In the genomic region with DNA sequence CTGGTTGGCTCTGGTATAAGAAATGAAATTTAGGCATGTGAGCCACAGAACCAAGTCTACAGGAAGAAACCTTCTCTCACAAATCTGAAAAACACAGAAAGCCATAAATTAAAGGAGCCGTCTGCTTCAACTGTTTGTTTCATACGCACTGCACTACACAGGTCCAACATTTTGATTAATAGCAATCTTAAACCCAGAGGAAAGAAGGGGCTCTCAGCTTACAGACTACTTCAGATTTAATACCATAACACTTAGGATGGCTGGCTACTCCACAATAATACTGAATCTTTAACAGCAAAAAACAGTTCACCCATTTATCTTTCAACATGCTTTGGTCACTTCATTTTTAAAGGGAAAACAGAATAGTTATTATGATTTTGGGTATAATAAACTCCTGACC, we compare ENCODE assay signal across 15 mouse cellular contexts.
"Had no signal": no experiment of that assay in that cellular context is flagged by ENCODE, and none has a peak within 500 bp of the region (broad histone marks: within the 10 kb centered on the region; RNA-seq: fewer than 3 reads in every experiment).

No protein-coding gene starts in this region.

- H3K4me2 ChIP-seq: liver, embryonic 13.5 days; lung, embryonic 15.5 days; midbrain, embryonic 12.5 days had no signal

- H3K27me3 ChIP-seq: liver, embryonic 13.5 days; lung, embryonic 15.5 days; megakaryocyte, embryonic 14.5 days; midbrain, embryonic 12.5 days had no signal

- H3K4me1 ChIP-seq: megakaryocyte, embryonic 14.5 days; midbrain, embryonic 12.5 days had no signal

- DNase-seq: kidney, adult 18-20 months; kidney, postnatal 4 days; left cerebral cortex, postnatal 4 days; liver; liver, embryonic 13.5 days; liver, postnatal 0 days; lung, postnatal 14 days; right cerebral cortex, postnatal 14 days; thymus, postnatal 4 days had no signal

- H3K9me3 ChIP-seq: liver, embryonic 13.5 days; lung, embryonic 15.5 days; megakaryocyte, embryonic 14.5 days; midbrain, embryonic 12.5 days had no signal

- H3K4me3 ChIP-seq: layer of hippocampus, adult 2 months; liver, embryonic 13.5 days; lung, embryonic 15.5 days; megakaryocyte, embryonic 14.5 days; midbrain, embryonic 12.5 days had no signal

- ATAC-seq: inflammation-experienced regulatory T-cells, adult 6 months; liver, postnatal 0 days had no signal

- H3K27ac ChIP-seq: layer of hippocampus, adult 2 months; liver, embryonic 13.5 days; lung, embryonic 15.5 days; macrophage; midbrain, embryonic 12.5 days had no signal

- H3K9ac ChIP-seq: liver, embryonic 13.5 days; liver, postnatal 0 days; lung, embryonic 15.5 days; midbrain, embryonic 12.5 days had no signal
